Mouse (Mus musculus): ENCODE data around the gene Etv6. TPM values are rescaled to one million over a fixed set of nuclear protein-coding genes. Genes with fewer than 3 reads are reported as not detected.

Etv6 gene
- total and polyA plus RNA-seq, 3 experiments: 12.6 to 25.9 TPM; not detected in 1

GRCm38 (mm10) chr6:134199895-134200294, 164.4 kb downstream of the Etv6 start:
- Histone ChIP-seq H3K9ac (ENCODE audit: control insufficient read depth, low read depth, low read length, poor library complexity, severe bottlenecking) (no peak overlapping the region), H3K4me3 (ENCODE audit: control insufficient read depth in 1 of 2, insufficient read depth in 1 of 2, low read depth in 2 of 2, low read length in 2 of 2) (no peak overlapping the region), H3K27me3 (ENCODE audit: control insufficient read depth in 1 of 2, insufficient read depth in 2 of 2, low read length in 2 of 2) (no peaks in the 10 kb centered on the region), H3K27ac (ENCODE audit: control insufficient read depth, low read depth, low read length) (no peak overlapping the region), H3K79me2 (ENCODE audit: control insufficient read depth, insufficient read depth, low read length, poor library complexity) (no peaks in the 10 kb centered on the region), H3K36me3 (ENCODE audit: control insufficient read depth in 1 of 2, insufficient read depth in 2 of 2, low read length in 2 of 2) (peaks cover under 1 to 2% of the 10 kb centered on the region in 2 experiments; a peak in 2 of 4 replicates), H3K4me1 (ENCODE audit: control insufficient read depth in 1 of 2, insufficient read depth in 2 of 2, low read length in 2 of 2) (peaks cover 0 to 9% of the 10 kb centered on the region in 2 experiments; a peak in 3 of 4 replicates), H3K9me3 (replicated peaks; ENCODE audit: insufficient read depth, low read length) (no peaks in the 10 kb centered on the region)
- DNase-seq (ENCODE audit: low read depth, low spot score): no peak
- TF ChIP-seq ZNF384 (IDR thresholded peaks at IDR 0.05; ENCODE audit: low read depth, low read length): no peak

GRCm38 (mm10) chr6:134200577-134200976, 165.1 kb downstream of the Etv6 start:
- Histone ChIP-seq H3K27me3 (ENCODE audit: control insufficient read depth in 1 of 2, insufficient read depth in 2 of 2, low read length in 2 of 2) (no peaks in the 10 kb centered on the region), H3K4me3 (ENCODE audit: control insufficient read depth in 1 of 2, insufficient read depth in 1 of 2, low read depth in 2 of 2, low read length in 2 of 2) (no peak overlapping the region), H3K79me2 (ENCODE audit: control insufficient read depth, insufficient read depth, low read length, poor library complexity) (no peaks in the 10 kb centered on the region), H3K9ac (ENCODE audit: control insufficient read depth, low read depth, low read length, poor library complexity, severe bottlenecking) (no peak overlapping the region), H3K9me3 (replicated peaks; ENCODE audit: insufficient read depth, low read length) (no peaks in the 10 kb centered on the region), H3K27ac (ENCODE audit: control insufficient read depth, low read depth, low read length) (no peak overlapping the region), H3K4me1 (ENCODE audit: control insufficient read depth in 1 of 2, insufficient read depth in 2 of 2, low read length in 2 of 2) (peaks cover 0 to 14% of the 10 kb centered on the region in 2 experiments; a peak in 3 of 4 replicates), H3K36me3 (ENCODE audit: control insufficient read depth in 1 of 2, insufficient read depth in 2 of 2, low read length in 2 of 2) (peaks cover 2 to 3% of the 10 kb centered on the region in 2 experiments; a peak in 2 of 4 replicates)
- TF ChIP-seq NRF1 (IDR thresholded peaks at IDR 0.05; ENCODE audit: insufficient read depth, low read depth, low read length, poor library complexity, severe bottlenecking) (no peak), NELFE (IDR thresholded peaks at IDR 0.05; ENCODE audit: low read depth, low read length) (no peak), MYC (IDR thresholded peaks at IDR 0.05; ENCODE audit: low read depth, low read length) (no peak), RAD21 (IDR thresholded peaks at IDR 0.05; ENCODE audit: low read depth, low read length) (no peak), CTCF (IDR thresholded peaks at IDR 0.05 in 2 of 3, conservative IDR thresholded peaks at IDR 0.05 in 1 of 3; ENCODE audit: control insufficient read depth in 1 of 3, insufficient read depth in 1 of 3, low read depth in 2 of 3, low read length in 3 of 3, poor library complexity in 1 of 3, severe bottlenecking in 1 of 3) (no peak), SIN3A (IDR thresholded peaks at IDR 0.05; ENCODE audit: low read length) (no peak), SMC3 (IDR thresholded peaks at IDR 0.05; ENCODE audit: low read depth, low read length) (no peak), POLR2A (IDR thresholded peaks at IDR 0.05; ENCODE audit: control insufficient read depth in 1 of 2, insufficient read depth in 1 of 2, low read depth in 1 of 2, low read length in 2 of 2, poor library complexity in 1 of 2) (no peak), CHD1 (IDR thresholded peaks at IDR 0.05; ENCODE audit: low read depth, low read length) (no peak), HCFC1 (IDR thresholded peaks at IDR 0.05; ENCODE audit: low read depth, low read length) (no peak), ZNF384 (IDR thresholded peaks at IDR 0.05; ENCODE audit: low read depth, low read length) (no peak)
- no peak for DNase-seq (ENCODE audit: low read depth, low spot score)

- H3K36me3 ChIP-seq (ENCODE audit: control insufficient read depth in 1 of 2, insufficient read depth in 2 of 2, low read length in 2 of 2): peaks cover 2 to 11% of the 10 kb centered on the region in 2 experiments; a peak in 2 of 4 replicates
- no peak overlapping the region for H3K4me3 ChIP-seq (ENCODE audit: control insufficient read depth in 1 of 2, insufficient read depth in 1 of 2, low read depth in 2 of 2, low read length in 2 of 2)
- H3K9me3 ChIP-seq (replicated peaks; ENCODE audit: insufficient read depth, low read length): no peaks in the 10 kb centered on the region
- TF ChIP-seq HCFC1 (IDR thresholded peaks at IDR 0.05; ENCODE audit: low read depth, low read length) (no peak), RCOR1 (IDR thresholded peaks at IDR 0.05; ENCODE audit: low read depth, low read length) (no peak), E2F4 (IDR thresholded peaks at IDR 0.05; ENCODE audit: borderline replicate concordance, low read depth, low read length) (no peak), NRF1 (IDR thresholded peaks at IDR 0.05; ENCODE audit: insufficient read depth, low read depth, low read length, poor library complexity, severe bottlenecking) (no peak), MAX (IDR thresholded peaks at IDR 0.05; ENCODE audit: low read length) (no peak), ZMIZ1 (IDR thresholded peaks at IDR 0.05; ENCODE audit: low read depth, low read length) (no peak), USF1 (IDR thresholded peaks at IDR 0.05; ENCODE audit: low read depth, low read length) (no peak), ELF1 (IDR thresholded peaks at IDR 0.05; ENCODE audit: low read depth, low read length) (no peak), ZC3H11A (IDR thresholded peaks at IDR 0.05; ENCODE audit: low read depth, low read length) (no peak), NELFE (IDR thresholded peaks at IDR 0.05; ENCODE audit: low read depth, low read length) (no peak), BHLHE40 (IDR thresholded peaks at IDR 0.05; ENCODE audit: borderline replicate concordance, low read depth, low read length) (no peak), MAFK (IDR thresholded peaks at IDR 0.05; ENCODE audit: borderline replicate concordance, low read depth, low read length) (no peak), SMC3 (IDR thresholded peaks at IDR 0.05; ENCODE audit: low read depth, low read length) (no peak)
- no peaks in the 10 kb centered on the region for H3K27me3 ChIP-seq (ENCODE audit: control insufficient read depth in 1 of 2, insufficient read depth in 2 of 2, low read length in 2 of 2)
- H3K4me1 ChIP-seq (ENCODE audit: control insufficient read depth in 1 of 2, insufficient read depth in 2 of 2, low read length in 2 of 2): peaks cover 7 to 22% of the 10 kb centered on the region in 2 experiments
- no peak overlapping the region for H3K9ac ChIP-seq (ENCODE audit: control insufficient read depth, low read depth, low read length, poor library complexity, severe bottlenecking)
- no peaks in the 10 kb centered on the region for H3K79me2 ChIP-seq (ENCODE audit: control insufficient read depth, insufficient read depth, low read length, poor library complexity)
- no peak for DNase-seq (ENCODE audit: low read depth, low spot score)
- no peak overlapping the region for H3K27ac ChIP-seq (ENCODE audit: control insufficient read depth, low read depth, low read length)
These were observed 166.7 kb downstream of the Etv6 start for GRCm38 (mm10) chr6:134202176-134202575.
